Mouse (Mus musculus): ENCODE measurements around the gene Lao1.
"Not testable (repeated sequence)": the region's sequence is repeated elsewhere in the genome, so short reads cannot be mapped to it uniquely, and the experiment has no call there.

The Lao1 gene

GRCm38 (mm10) chr4:118961141-118961628 lies at the start of gene Lao1:
Lao1 (plus strand) TSS chr4:118961578.
- no peak for DNase-seq

DNA sequence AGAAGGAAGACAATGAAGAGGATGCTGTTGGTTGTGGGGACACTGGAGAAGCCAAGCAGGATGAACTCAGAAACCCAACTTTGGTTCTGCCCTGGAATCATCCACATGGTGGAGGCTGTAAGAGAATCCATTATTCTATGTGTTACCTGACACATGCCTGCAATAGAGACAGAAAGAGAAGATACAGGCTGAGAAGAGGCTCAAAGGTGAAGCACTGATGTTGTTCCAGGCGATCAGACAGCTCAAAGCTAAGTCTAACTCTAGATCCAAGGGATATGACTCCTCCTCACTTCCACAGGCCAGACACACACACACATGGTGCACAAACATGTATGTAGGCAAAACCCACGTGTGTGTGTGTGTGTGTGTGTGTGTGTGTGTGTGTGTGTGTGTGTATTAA lies 44.0 kb upstream of the Lao1 start, which contains the start of gene Olfr1329:
Gene Olfr1329, minus strand, starts transcription at position 101 of the 400 bp plus-strand sequence.
- not testable (repeated sequence) for DNase-seq

GRCm38 (mm10) chr4:118931326-118931725 lies 30.1 kb upstream of the Lao1 start:
- not testable (repeated sequence) for DNase-seq

DNA sequence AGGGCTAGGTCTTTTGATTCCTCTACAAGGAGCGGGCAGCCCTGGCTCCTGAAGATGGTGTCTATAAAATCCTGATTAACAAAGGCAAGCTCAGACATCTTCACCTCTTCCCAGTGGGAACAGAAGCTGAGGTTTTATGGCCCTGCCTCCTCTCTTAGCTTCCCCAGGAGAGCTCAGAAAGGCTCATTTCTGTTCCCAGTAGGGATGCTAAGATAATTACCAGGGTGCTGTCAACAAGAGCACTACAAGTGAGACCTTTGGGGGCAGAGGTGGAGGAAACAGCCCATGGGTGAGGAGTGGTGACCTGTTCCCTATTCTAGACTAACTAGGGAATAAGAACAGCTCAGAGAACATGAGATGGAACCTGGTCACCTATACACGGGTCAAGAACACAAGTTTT lies 22.9 kb upstream of the Lao1 start, which contains the start of gene Olfr1328:
Gene Olfr1328, minus strand, starts transcription at position 101 of the 400 bp plus-strand sequence.
- no peak for DNase-seq

DNA sequence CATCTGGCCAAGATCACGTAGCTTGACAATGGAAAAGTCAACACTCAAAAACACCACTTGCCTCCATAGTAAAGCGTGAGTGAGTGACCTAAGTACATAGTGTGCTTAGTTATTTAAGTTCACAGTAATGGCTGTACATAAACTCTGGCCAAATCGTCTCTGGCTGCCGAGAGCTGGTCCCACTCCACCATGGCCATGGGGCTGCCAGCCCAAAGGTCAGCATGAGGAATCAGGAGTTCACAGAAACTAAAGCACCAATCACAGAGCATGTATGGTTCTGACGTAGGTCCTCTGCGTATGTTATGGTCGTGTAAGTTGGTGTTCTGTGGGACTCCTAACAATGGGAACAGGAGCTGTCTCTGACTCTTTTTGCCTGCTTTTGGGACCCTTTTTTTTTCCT lies 2.6 kb upstream of the Lao1 start:
- DNase-seq: no peak

DNA sequence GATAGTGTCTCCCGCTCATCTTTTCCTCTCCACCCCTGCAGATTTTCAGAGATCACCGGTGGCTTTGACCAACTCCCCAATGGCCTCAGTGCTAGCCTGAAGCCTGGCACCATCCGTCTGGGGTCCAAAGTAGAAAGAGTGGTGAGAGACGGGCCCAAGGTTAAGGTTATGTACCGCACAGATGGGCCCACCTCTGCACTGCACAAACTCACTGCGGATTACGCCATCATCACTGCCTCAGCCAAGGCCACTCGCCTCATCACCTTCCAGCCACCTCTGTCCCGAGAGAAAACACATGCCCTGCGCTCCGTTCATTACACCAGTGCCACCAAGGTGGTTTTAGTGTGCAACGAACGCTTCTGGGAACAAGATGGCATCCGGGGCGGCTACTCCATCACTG lies 6.3 kb downstream of the Lao1 start:
- no peak for DNase-seq

DNA sequence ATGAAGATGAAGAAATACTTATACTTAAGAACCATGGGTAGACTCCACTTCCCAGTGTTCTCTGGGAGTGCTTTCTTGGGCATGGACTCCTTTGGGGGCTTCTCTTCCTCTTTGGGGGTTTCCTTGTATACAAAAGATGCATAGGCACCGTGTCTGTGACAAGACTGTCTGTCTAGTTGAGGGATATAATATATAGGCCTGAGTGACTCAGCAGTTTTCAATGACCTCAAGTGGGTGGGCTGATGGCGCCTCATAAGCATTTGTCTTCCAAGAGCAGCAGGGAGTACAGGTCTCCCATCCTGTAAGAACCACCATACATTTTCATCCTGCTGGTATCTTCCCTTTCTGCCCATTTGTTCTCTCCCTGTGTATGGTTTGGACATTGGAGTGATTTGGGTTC lies 11.9 kb downstream of the Lao1 start:
- no peak for DNase-seq

DNA sequence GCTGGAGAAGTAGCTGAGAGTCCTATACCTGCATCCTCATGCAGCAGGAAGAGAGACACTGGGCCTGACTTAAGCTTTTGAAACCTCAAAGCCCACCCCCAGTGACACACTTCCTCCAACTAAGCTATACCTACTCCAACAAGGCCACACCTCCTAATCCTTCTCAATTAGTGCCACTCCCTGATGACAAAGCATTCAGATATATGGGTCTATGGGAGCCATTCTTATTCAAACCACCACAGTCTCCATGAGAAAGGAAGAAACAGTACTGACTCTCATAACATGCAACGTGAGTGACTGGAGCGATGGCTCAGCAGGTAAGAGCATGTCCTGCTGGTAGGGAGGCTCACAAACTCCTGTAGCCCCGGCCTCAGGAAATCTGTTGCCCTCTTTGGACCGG lies 23.9 kb downstream of the Lao1 start:
- DNase-seq: no peak

GRCm38 (mm10) chr4:118988535-118988934 lies 27.2 kb downstream of the Lao1 start:
- no peak for DNase-seq

- no peak for DNase-seq
Observed at GRCm38 (mm10) chr4:118989331-118989730, 28.0 kb downstream of the Lao1 start.

- peak; percentile 4 for DNase-seq
Observed at GRCm38 (mm10) chr4:118991797-118992196, 30.4 kb downstream of the Lao1 start.

GRCm38 (mm10) chr4:118997127-118997542 lies 35.8 kb downstream of the Lao1 start:
- DNase-seq: no peak

DNA sequence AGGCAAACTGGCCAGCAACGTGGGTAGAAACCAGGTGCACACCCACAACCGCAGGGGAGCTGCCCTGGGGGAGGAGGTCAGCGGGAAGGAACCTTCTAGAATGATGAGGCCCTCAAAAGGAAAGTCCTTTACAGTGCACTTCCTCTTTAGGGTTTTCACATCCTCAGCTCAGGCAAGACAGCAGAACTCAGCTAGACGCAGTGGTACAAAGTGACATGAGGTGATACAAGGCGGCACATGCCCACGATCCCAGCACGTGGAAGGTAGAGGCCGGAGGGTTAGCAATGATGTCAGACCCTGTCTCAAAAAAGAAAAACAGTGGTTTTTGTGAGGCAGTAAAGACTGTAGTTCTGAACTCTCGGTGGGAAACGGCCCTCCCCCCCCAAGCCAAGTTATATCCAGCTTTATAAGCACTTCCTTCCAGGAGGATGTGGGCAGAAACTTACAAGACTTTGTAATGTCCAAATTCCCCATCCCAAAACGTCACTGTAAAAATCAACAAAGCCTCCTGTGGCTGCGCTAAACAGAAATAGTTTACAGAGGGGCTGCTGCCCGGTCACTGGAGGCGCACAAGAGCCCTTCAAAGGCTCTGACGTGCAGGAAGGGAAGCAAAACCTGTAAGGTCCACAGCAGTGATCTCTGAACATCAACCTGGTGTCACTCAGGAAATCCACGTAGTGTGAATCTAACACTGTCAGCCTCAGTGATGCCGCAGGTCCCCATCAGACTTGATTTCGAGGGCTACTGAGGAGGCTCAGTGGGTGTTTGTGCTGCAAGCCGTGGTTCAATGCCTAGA lies 38.5 kb downstream of the Lao1 start:
- no peak for DNase-seq

DNA sequence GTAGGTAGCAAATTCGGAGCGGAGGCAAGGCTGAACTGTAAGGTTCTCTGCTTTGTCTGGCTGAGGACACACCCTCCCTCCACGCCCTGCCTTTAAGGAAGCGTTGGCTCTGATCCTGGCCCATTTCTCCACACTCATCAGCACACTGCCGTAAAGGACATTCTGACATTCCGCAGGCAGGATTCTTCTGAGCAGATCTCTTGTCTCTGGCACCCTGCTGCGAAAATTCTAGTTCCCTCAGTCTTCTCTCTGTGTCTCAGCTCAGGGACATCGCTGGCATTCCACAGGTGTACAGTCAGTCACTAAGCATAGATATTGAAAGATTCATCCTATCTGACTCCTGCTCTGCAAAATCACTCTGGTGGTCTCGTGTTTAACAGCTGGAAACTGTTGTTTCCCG lies 40.3 kb downstream of the Lao1 start:
- no peak for DNase-seq

DNA sequence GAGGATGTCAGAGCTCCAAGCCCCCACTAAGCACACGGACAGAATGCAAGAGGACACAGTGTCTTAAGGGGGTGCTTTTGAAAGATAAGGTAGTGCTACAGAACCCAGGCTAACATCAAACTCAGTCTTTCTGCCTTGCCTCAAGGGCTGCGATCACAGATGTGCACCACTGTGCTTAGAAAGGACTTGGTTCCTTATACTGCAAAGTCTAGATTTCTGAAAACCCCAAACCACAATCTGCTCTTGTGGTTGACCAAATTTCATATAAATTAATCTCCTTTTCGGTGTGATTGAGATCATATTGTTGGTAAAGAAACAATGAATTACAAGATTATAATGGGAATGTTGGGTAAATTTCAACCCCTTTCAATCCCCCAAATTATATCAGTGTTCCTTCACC lies 41.1 kb downstream of the Lao1 start:
- no peak for DNase-seq

- no peak for DNase-seq
Observed at GRCm38 (mm10) chr4:119004178-119004577, 42.8 kb downstream of the Lao1 start.

GRCm38 (mm10) chr4:119004613-119005339 lies 43.4 kb downstream of the Lao1 start:
- peak; percentile 83 for DNase-seq

GRCm38 (mm10) chr4:119007602-119008001 lies 46.2 kb downstream of the Lao1 start:
- DNase-seq: no peak

DNA sequence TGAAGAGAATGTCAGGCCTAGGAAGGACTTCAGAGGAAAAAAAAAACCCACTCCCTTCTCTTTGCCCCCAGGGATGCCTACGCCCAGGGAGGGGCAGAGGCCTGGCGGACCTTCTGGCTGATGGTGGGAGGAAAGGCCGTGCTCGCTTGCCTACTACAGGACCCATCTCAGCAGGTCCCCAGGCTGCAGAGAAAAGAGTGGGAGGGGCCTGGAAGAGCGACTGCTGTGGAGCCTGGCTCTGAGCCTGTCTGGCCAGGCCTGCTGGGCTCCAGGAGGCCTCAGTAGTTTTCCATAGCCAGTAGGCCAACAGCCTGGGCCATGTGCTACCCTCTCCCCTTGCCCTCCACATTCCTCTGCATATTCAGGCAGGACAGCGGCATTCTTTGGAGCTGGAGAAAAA lies 47.1 kb downstream of the Lao1 start:
- no peak for DNase-seq

DNA sequence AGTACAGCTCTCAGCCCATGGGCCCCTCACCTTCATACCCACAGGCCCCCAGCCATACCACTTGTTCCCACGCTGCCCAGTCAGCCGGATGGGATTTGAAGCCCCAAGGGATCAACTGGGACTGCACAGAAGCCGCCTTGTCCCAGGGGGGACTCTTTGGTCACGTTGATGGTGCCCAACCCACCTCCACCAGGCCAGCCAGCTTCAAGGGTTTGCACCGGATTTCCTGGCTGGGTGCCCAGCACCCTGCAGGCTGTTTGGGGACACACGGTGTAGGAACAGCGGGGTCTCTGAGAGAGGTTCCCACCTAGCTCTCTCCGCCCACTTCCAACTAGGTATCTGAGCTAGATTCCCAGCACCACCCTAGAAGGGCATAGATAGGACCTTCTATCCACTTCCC lies 48.4 kb downstream of the Lao1 start:
- DNase-seq: no peak

- no peak for DNase-seq
Observed at GRCm38 (mm10) chr4:119011050-119011680, 49.8 kb downstream of the Lao1 start.

- DNase-seq: no peak
Observed at GRCm38 (mm10) chr4:119013031-119013430, 51.7 kb downstream of the Lao1 start.

- no peak for DNase-seq
Observed at GRCm38 (mm10) chr4:119014997-119015396, 53.6 kb downstream of the Lao1 start.
